Mouse (Mus musculus): ENCODE measurements at regions not wholly inside any gene's neighbourhood (a gene's known extent, or its start where the extent isn't known, plus 50 kb on each side); places are given as distances from the start of the nearest gene placed in this dataset.
A peak's percentile ranks its signal among the peaks of the same experiment; 100 is the strongest.

GRCm38 (mm10) chr17:47983286-47983685, 54.8 kb downstream of the 1700122O11Rik start:
- H3K36me3 ChIP-seq (ENCODE audit: control insufficient read depth, insufficient read depth, low read length): no peaks in the 10 kb centered on the region

GRCm38 (mm10) chr17:47981556-47982027, 56.5 kb downstream of the 1700122O11Rik start:
- Histone ChIP-seq H3K4me2 (replicated peaks; ENCODE audit: low read depth, low read length) (no peak overlapping the region), H3K4me1 (ENCODE audit: control insufficient read depth, insufficient read depth, low read length) (peaks cover 21% of the 10 kb centered on the region; the same call in 1 of the 2 replicates), H3K27me3 (ENCODE audit: control insufficient read depth, insufficient read depth, low read length) (no peaks in the 10 kb centered on the region), H3K9ac (replicated peaks; ENCODE audit: low read depth, low read length) (no peak overlapping the region), H3K36me3 (ENCODE audit: control insufficient read depth, insufficient read depth, low read length) (no peaks in the 10 kb centered on the region), H3K4me3 (ENCODE audit: low read depth, low read length) (no peak overlapping the region), H3K27ac (ENCODE audit: low read length) (no peak overlapping the region), H3K9me3 (ENCODE audit: control insufficient read depth, low read depth, low read length) (no peaks in the 10 kb centered on the region)
- ATAC-seq (ENCODE audit: insufficient number of reproducible peaks, insufficient read depth, low FRiP score, low read depth): peak; percentile 29; the same call in 1 of the 2 replicates
- WGBS: 22% methylated on average over 7 of the region's 7 CpGs

More at GRCm38 (mm10) chr17:47983286-47983685, 54.8 kb downstream of the 1700122O11Rik start:
- Histone ChIP-seq H3K27ac (ENCODE audit: low read length) (no peak overlapping the region), H3K4me3 (ENCODE audit: low read depth, low read length) (no peak overlapping the region), H3K4me1 (ENCODE audit: control insufficient read depth, insufficient read depth, low read length) (peaks cover 20% of the 10 kb centered on the region; the same call in 1 of the 2 replicates), H3K9ac (replicated peaks; ENCODE audit: low read depth, low read length) (no peak overlapping the region), H3K4me2 (replicated peaks; ENCODE audit: low read depth, low read length) (no peak overlapping the region), H3K27me3 (ENCODE audit: control insufficient read depth, insufficient read depth, low read length) (no peaks in the 10 kb centered on the region), H3K9me3 (ENCODE audit: control insufficient read depth, low read depth, low read length) (no peaks in the 10 kb centered on the region)
- ATAC-seq (ENCODE audit: insufficient number of reproducible peaks, insufficient read depth, low FRiP score, low read depth): no peak
- 82% methylated on average over 7 of the region's 7 CpGs for WGBS

- WGBS: 36% methylated on average over 4 of the region's 4 CpGs
- Histone ChIP-seq H3K4me2 (replicated peaks; ENCODE audit: low read depth, low read length) (no peak overlapping the region), H3K27ac (ENCODE audit: low read length) (no peak overlapping the region), H3K9ac (replicated peaks; ENCODE audit: low read depth, low read length) (no peak overlapping the region), H3K4me3 (ENCODE audit: low read depth, low read length) (no peak overlapping the region), H3K27me3 (ENCODE audit: control insufficient read depth, insufficient read depth, low read length) (no peaks in the 10 kb centered on the region), H3K9me3 (ENCODE audit: control insufficient read depth, low read depth, low read length) (no peaks in the 10 kb centered on the region), H3K4me1 (ENCODE audit: control insufficient read depth, insufficient read depth, low read length) (peaks cover 41% of the 10 kb centered on the region), H3K36me3 (ENCODE audit: control insufficient read depth, insufficient read depth, low read length) (no peaks in the 10 kb centered on the region)
- no peak for ATAC-seq (ENCODE audit: insufficient number of reproducible peaks, insufficient read depth, low FRiP score, low read depth)
These were observed 54.8 kb upstream of the Foxp4 start for GRCm38 (mm10) chr17:47979266-47979665.

GRCm38 (mm10) chr17:47978404-47979030, 54.1 kb upstream of the Foxp4 start:
- WGBS: 29% methylated on average over 9 of the region's 9 CpGs
- Histone ChIP-seq H3K9ac (replicated peaks; ENCODE audit: low read depth, low read length) (no peak overlapping the region; the same call in 1 of the 2 replicates), H3K27ac (ENCODE audit: low read length) (no peak overlapping the region), H3K4me3 (ENCODE audit: low read depth, low read length) (no peak overlapping the region), H3K9me3 (ENCODE audit: control insufficient read depth, low read depth, low read length) (no peaks in the 10 kb centered on the region), H3K36me3 (ENCODE audit: control insufficient read depth, insufficient read depth, low read length) (no peaks in the 10 kb centered on the region), H3K4me2 (replicated peaks; ENCODE audit: low read depth, low read length) (no peak overlapping the region), H3K4me1 (ENCODE audit: control insufficient read depth, insufficient read depth, low read length) (peaks cover 45% of the 10 kb centered on the region), H3K27me3 (ENCODE audit: control insufficient read depth, insufficient read depth, low read length) (no peaks in the 10 kb centered on the region)
- ATAC-seq (ENCODE audit: insufficient number of reproducible peaks, insufficient read depth, low FRiP score, low read depth): no peak

- Histone ChIP-seq H3K4me3 (ENCODE audit: low read depth, low read length) (no peak overlapping the region), H3K9ac (replicated peaks; ENCODE audit: low read depth, low read length) (no peak overlapping the region; the same call in 1 of the 2 replicates), H3K4me1 (ENCODE audit: control insufficient read depth, insufficient read depth, low read length) (peaks cover 47% of the 10 kb centered on the region), H3K27ac (ENCODE audit: low read length) (no peak overlapping the region), H3K4me2 (replicated peaks; ENCODE audit: low read depth, low read length) (no peak overlapping the region), H3K9me3 (ENCODE audit: control insufficient read depth, low read depth, low read length) (no peaks in the 10 kb centered on the region), H3K27me3 (ENCODE audit: control insufficient read depth, insufficient read depth, low read length) (no peaks in the 10 kb centered on the region), H3K36me3 (ENCODE audit: control insufficient read depth, insufficient read depth, low read length) (no peaks in the 10 kb centered on the region)
- WGBS: 59% methylated on average over 2 of the region's 2 CpGs
- ATAC-seq (ENCODE audit: insufficient number of reproducible peaks, insufficient read depth, low FRiP score, low read depth): no peak
These were observed 53.6 kb upstream of the Foxp4 start for GRCm38 (mm10) chr17:47978001-47978400.

GRCm38 (mm10) chr17:47976999-47977357, 52.5 kb upstream of the Foxp4 start:
- no peaks in the 10 kb centered on the region for H3K27me3 ChIP-seq (ENCODE audit: control insufficient read depth, insufficient read depth, low read length)
- WGBS: 87% methylated on average over 7 of the region's 7 CpGs
- no peak for ATAC-seq (ENCODE audit: insufficient number of reproducible peaks, insufficient read depth, low FRiP score, low read depth)
- no peak overlapping the region for H3K4me3 ChIP-seq (ENCODE audit: low read depth, low read length)
- H3K4me2 ChIP-seq (replicated peaks; ENCODE audit: low read depth, low read length): no peak overlapping the region
- H3K36me3 ChIP-seq (ENCODE audit: control insufficient read depth, insufficient read depth, low read length): no peaks in the 10 kb centered on the region
- H3K9ac ChIP-seq (replicated peaks; ENCODE audit: low read depth, low read length): no peak overlapping the region
- peaks cover 47% of the 10 kb centered on the region for H3K4me1 ChIP-seq (ENCODE audit: control insufficient read depth, insufficient read depth, low read length)
- H3K27ac ChIP-seq (ENCODE audit: low read length): peak overlapping the region; percentile 85; the same call in 1 of the 2 replicates
- no peaks in the 10 kb centered on the region for H3K9me3 ChIP-seq (ENCODE audit: control insufficient read depth, low read depth, low read length)

GRCm38 (mm10) chr17:47976061-47976998, 51.9 kb upstream of the Foxp4 start:
- H3K9ac ChIP-seq (replicated peaks; ENCODE audit: low read depth, low read length): no peak overlapping the region
- no peaks in the 10 kb centered on the region for H3K9me3 ChIP-seq (ENCODE audit: control insufficient read depth, low read depth, low read length)
- peak overlapping the region; percentile 85 for H3K27ac ChIP-seq (ENCODE audit: low read length)
- ATAC-seq (ENCODE audit: insufficient number of reproducible peaks, insufficient read depth, low FRiP score, low read depth): peak; percentile 35; the same call in 1 of the 2 replicates
- peaks cover 44% of the 10 kb centered on the region for H3K4me1 ChIP-seq (ENCODE audit: control insufficient read depth, insufficient read depth, low read length)
- 14% methylated on average over 27 of the region's 27 CpGs for WGBS
- no peaks in the 10 kb centered on the region for H3K27me3 ChIP-seq (ENCODE audit: control insufficient read depth, insufficient read depth, low read length)
- H3K4me2 ChIP-seq (replicated peaks; ENCODE audit: low read depth, low read length): peak overlapping the region; percentile 52
- peak overlapping the region; percentile 18 for H3K4me3 ChIP-seq (ENCODE audit: low read depth, low read length)
- H3K36me3 ChIP-seq (ENCODE audit: control insufficient read depth, insufficient read depth, low read length): no peaks in the 10 kb centered on the region

- Histone ChIP-seq H3K9me3 (ENCODE audit: control insufficient read depth, low read depth, low read length) (no peaks in the 10 kb centered on the region), H3K27ac (ENCODE audit: low read length) (peak overlapping the region; percentile 90), H3K4me1 (ENCODE audit: control insufficient read depth, insufficient read depth, low read length) (peaks cover 43% of the 10 kb centered on the region), H3K4me2 (replicated peaks; ENCODE audit: low read depth, low read length) (peak overlapping the region; percentile 52), H3K36me3 (ENCODE audit: control insufficient read depth, insufficient read depth, low read length) (no peaks in the 10 kb centered on the region), H3K27me3 (ENCODE audit: control insufficient read depth, insufficient read depth, low read length) (no peaks in the 10 kb centered on the region), H3K9ac (replicated peaks; ENCODE audit: low read depth, low read length) (peak overlapping the region; percentile 25; the same call in 1 of the 2 replicates), H3K4me3 (ENCODE audit: low read depth, low read length) (peak overlapping the region; percentile 18)
- WGBS: 1% methylated on average over 35 of the region's 37 CpGs
- no peak; the same call in 1 of the 2 replicates for ATAC-seq (ENCODE audit: insufficient number of reproducible peaks, insufficient read depth, low FRiP score, low read depth)
These were observed 51.0 kb upstream of the Foxp4 start for GRCm38 (mm10) chr17:47975281-47976060.

All from stomach, embryonic 14.5 days (tissue).